Mouse (Mus musculus) layer of hippocampus, adult 9-11 months (tissue): ENCODE measurements around the gene Kif13a.

Source experiments
- DNase-seq: peaks from one replicate; pipeline ENCODE4 v3.0.0; 2022

Gene Kif13a

GRCm38 (mm10) chr13:46772581-46772980 lies 157.1 kb downstream of the Kif13a start:
- DNase-seq = no peak

- DNase-seq = no peak
Observed at GRCm38 (mm10) chr13:46765361-46765760, 164.3 kb downstream of the Kif13a start.

- DNase-seq = no peak
Observed at GRCm38 (mm10) chr13:46763210-46763609, 166.5 kb downstream of the Kif13a start.

GRCm38 (mm10) chr13:46760921-46761320 lies 168.7 kb downstream of the Kif13a start:
- no peak for DNase-seq

- no peak for DNase-seq
Observed at GRCm38 (mm10) chr13:46759281-46759809, 170.3 kb downstream of the Kif13a start.

GRCm38 (mm10) chr13:46758627-46759026 lies 171.0 kb downstream of the Kif13a start:
- DNase-seq = no peak

GRCm38 (mm10) chr13:46757946-46758345 lies 171.7 kb downstream of the Kif13a start:
- no peak for DNase-seq

GRCm38 (mm10) chr13:46753294-46753693 lies 176.4 kb downstream of the Kif13a start:
- no peak for DNase-seq

- DNase-seq = no peak
Observed at GRCm38 (mm10) chr13:46752566-46753229, 177.0 kb downstream of the Kif13a start.

- DNase-seq = no peak
Observed at GRCm38 (mm10) chr13:46748138-46748873, 181.4 kb downstream of the Kif13a start.

GRCm38 (mm10) chr13:46743821-46744220 lies 185.8 kb downstream of the Kif13a start:
- DNase-seq = no peak

GRCm38 (mm10) chr13:46742367-46742766 lies 187.3 kb downstream of the Kif13a start:
- no peak for DNase-seq

GRCm38 (mm10) chr13:46739426-46739825 lies 190.2 kb downstream of the Kif13a start:
- no peak for DNase-seq

- DNase-seq = no peak
Observed at GRCm38 (mm10) chr13:46737482-46737881, 192.2 kb downstream of the Kif13a start.

- DNase-seq = no peak
Observed at GRCm38 (mm10) chr13:46736479-46736865, 193.2 kb downstream of the Kif13a start.

GRCm38 (mm10) chr13:46735808-46736478 lies 193.7 kb downstream of the Kif13a start:
- no peak for DNase-seq

- DNase-seq = no peak
Observed at GRCm38 (mm10) chr13:46735219-46735807, 194.4 kb downstream of the Kif13a start.

- DNase-seq = no peak
Observed at GRCm38 (mm10) chr13:46729998-46730397, 199.7 kb downstream of the Kif13a start.

GRCm38 (mm10) chr13:46728411-46728810 lies 201.3 kb downstream of the Kif13a start:
- DNase-seq = no peak

GRCm38 (mm10) chr13:46727837-46728268 lies 201.8 kb downstream of the Kif13a start, which contains the start of gene Nup153:
Gene Nup153 (minus strand): TSS chr13:46727940.
- peak; percentile 98 for DNase-seq

- no peak for DNase-seq
Observed at GRCm38 (mm10) chr13:46727038-46727836, 202.4 kb downstream of the Kif13a start.
